Mouse (Mus musculus): Measurements from ENCODE around the gene Fkbp9.

The Fkbp9 gene

GRCm38 (mm10) chr6:56831697-56832406 is at the start of gene Fkbp9:
Fkbp9 (plus strand) TSS chr6:56832059.
- peak; percentile 1 for DNase-seq (ENCODE audit: low spot score)

DNA sequence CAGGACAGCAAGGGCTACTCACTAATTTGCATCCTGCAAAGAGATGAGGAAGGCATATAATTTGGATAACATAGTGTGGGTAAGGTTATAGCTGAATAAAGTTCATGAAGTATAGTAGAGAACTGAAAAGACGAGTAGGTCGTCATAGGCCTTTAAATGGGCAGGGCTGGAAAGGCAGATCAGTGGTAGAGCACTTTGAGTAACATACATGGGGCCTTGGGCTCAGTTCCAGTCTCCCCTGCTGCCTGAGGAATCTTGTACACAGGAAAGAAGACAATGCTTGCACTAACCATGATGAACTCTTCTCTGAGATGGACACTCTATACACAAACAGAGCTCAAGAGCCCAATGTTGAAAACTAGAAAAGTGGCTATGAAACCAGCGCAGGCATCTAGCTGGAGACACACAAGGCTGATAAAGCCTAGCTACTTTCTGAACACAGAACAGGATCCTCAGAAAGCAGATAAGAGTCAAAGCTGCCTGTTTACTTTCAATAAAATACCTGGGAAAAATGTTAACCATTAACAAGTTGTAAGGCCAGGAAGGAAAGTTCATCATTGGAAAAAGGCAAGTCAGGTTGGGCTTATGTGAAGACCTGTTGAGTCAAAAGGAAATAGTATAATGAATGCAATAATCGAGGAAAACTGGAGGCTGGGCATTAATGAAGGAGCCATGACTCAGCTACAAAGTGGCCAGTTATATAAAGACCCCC is 48.1 kb upstream of the Fkbp9 start:
- DNase-seq (ENCODE audit: low spot score): no peak

DNA sequence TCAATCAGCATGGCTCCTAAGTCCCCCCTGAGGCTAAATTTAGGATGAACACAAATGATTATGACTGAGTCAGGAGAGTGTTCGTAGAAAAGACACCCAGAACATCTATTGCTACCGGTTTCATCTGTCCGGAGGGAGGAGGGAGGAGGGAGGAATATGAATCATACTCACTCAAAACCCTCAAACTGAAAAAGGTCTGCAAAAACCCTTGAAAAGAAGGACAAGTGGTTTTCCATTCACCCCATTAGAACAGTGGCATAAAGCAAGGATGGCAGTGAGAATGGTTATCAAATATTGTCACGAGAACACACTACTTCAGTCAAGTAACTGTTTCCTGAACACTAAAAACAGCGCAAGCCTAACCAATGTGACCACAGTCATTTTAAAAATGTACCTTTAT is 46.8 kb upstream of the Fkbp9 start:
- no peak for DNase-seq (ENCODE audit: low spot score)

- no peak for DNase-seq (ENCODE audit: low spot score)
Observed at GRCm38 (mm10) chr6:56787668-56788067, 44.2 kb upstream of the Fkbp9 start.

DNA sequence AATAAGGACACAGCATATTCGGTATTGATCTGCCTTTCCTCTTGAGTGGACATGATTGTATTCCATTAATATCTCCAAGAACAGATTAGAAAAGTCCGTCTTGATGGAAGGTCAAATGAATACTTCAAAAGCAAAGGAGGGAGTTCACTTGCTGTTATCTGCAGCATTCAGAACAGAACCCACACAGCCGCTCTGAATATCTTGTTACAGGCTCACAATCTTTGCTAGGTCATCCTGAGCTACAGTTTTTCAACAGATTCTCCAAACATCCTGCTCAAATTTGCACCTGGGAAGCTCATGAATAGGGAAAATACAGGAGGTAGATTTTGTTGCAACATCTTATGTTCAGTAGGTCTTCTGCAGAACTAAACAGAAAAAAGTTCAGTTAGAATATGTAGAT is 42.5 kb upstream of the Fkbp9 start:
- DNase-seq (ENCODE audit: low spot score): no peak

DNA sequence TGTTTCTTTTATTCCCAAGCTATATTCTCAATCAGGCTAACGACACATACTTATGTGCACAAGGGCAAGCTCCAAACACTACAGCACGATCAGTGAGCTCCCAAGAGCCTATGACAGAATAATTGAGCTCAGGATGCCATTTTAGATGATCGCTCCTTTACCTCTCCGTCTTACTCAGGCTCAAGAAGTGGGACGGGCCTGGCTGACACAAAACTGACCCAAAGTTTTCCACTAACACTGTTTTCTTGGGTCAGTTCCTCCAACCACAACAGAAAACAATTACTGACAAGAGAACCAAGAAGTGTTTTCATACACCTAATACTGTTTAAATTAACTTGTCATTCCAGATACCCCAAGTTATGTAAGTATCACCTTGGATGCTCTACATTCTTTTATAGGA is 37.0 kb upstream of the Fkbp9 start:
- no peak for DNase-seq (ENCODE audit: low spot score)

DNA sequence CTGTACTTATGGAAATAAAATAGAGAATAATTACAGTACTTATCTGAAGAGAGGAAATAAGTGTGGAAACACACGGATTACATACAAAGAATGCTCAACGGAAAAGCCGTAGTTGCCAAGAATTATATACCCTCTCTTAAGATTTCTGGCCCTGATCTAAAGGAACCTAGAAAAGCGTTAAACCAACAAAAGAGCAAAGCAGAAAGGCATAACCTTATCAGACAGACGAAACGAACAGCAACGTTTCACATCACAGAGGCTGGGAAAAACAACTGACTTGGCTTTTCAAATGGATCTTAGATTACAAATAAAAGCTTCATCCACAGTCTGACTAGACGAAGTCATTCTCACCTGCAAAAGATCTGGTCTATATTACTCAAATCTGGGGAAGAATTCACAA is 35.6 kb upstream of the Fkbp9 start:
- DNase-seq (ENCODE audit: low spot score): no peak

DNA sequence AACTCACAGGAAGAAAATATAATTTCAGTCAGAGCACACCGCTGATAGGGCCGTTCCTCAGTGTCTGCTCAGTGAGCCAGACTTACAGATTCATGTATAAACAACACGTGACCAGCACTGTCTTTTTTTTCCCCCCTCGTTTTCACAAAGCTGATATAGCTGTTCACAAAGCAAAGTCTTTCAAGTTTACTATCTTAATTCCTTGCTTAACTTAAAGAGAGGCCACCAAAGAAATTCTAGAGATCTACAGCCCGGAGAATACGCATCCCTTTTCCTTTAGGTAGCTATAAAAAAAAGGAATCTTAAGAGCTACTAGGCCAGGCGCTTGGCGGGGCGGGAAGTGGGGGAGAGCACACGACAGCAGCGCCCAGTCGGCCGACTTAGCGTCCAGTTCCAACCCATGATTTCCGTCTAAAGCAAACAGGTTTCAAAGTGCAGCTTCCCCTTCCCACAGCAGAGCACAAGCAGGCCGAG is 35.2 kb upstream of the Fkbp9 start:
- peak; percentile 51 for DNase-seq (ENCODE audit: low spot score)

DNA sequence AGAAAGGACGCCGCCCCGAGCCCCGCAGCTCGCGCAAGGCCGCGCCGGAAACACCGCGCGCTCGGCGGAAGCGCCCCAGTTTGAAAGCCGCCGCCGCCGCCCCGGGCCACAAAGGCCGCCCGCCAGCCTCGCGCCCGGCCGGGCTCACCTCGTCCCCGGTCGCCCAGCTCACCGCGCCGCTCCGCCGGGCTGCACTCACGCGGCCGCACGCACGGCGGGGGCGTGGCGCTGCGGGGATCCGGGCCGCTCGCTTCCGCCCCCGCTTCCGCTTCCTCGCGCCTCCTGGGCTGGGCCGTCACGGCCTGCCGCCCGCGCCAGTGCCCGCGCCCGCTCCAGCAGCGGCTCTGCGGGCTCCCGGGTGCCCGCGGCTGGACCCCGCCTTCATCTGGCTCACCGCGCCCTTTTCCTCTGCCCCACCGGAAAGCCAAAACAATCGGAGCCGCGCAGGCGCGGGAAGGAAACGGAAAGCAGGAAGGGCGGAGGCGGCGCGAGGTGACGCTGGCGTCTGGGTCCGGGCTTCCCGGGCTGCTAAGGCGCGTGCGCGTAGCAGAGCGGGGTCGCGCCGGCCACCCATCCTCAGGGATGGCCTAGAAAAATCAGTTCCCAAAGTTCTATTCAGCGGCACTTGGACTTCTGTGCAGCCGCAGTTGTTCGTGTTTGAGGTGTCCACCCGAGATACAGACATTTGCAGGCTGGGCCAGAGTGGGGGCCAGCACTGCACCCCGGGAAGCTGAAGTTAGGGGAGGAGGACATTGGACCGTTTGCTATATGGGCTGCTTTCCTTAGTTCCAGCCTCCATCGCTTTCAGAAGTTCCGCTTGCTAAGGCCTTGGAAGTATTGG is 34.3 kb upstream of the Fkbp9 start, which contains the start of gene Kbtbd2:
Gene Kbtbd2, minus strand, starts transcription at position 503 of the 841 bp plus-strand sequence.
- DNase-seq (ENCODE audit: low spot score): peak; percentile 92

DNA sequence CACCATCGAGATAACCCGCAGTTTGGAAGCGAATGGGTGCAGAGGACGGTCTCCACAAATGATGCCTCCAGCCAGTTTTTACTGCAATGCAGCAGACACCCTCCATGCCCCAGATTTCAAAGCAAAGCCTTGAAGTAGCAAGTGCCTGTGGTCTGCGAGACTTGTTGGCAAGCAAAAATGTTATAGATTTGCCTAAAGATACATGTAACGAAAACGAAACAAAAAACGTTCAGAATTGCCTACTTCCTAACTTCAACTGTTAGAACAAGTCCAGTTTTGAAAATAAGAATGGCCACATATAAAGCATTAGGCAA is 33.8 kb upstream of the Fkbp9 start:
- peak; percentile 47 for DNase-seq (ENCODE audit: low spot score)

DNA sequence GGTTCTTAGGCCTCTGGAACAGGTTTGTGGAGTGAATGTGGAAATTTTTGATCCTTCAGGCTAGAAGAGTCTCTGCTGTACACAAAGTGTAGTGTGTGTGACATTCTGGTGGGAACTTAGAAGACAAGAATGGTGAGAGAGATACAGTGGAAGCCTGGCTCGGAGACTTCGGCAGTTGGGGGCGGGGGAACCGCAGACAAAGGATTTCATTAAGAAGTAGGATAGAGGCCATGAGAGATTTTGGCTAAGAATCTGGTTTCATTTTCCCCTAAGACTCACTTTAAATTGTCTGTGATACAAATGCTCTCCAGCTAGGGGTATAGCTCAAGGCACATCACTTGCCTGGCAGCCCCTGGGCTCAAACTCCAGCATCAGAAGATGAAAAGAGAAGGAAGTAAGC is 26.8 kb upstream of the Fkbp9 start:
- DNase-seq (ENCODE audit: low spot score): no peak

GRCm38 (mm10) chr6:56806195-56806594 is 25.7 kb upstream of the Fkbp9 start:
- DNase-seq (ENCODE audit: low spot score): no peak

DNA sequence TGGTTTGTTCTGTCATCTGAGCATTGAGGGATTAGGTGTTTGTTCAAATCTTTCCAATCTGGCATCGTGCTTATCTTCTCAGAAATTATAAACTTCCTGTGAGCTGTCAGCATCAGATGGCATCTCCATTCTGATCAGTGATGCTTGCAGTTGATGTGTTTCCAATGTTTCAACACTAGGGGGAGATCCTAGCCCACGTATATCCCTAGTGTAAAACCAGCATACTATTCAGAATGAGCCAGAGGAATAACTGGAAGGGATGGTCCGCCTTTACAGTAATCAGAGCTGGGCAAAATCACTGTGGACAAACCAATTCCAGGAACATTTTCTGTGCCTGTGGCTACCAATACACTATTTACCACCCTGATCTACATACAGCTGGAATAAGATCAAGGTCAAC is 23.2 kb upstream of the Fkbp9 start:
- DNase-seq (ENCODE audit: low spot score): peak; percentile 61

DNA sequence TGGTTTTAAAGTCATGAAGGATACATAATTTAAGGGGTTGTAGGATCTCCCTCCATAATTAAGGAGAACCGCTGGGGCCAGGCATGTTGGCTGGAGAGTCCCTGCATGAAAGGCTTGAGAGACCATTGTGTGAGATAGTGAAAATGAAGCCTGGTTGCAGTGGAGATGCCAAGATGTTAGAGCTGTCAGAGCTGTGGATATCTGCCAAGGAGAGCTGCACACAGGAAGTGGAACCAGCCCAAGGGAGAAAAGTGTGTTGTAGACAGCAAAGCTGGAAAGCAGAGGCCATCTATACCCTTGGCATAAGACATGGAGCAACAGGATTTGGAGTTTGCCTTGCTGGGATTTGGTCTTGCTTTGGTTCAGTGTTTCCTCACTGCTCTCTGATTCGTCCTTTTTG is 18.5 kb upstream of the Fkbp9 start:
- DNase-seq (ENCODE audit: low spot score): no peak

DNA sequence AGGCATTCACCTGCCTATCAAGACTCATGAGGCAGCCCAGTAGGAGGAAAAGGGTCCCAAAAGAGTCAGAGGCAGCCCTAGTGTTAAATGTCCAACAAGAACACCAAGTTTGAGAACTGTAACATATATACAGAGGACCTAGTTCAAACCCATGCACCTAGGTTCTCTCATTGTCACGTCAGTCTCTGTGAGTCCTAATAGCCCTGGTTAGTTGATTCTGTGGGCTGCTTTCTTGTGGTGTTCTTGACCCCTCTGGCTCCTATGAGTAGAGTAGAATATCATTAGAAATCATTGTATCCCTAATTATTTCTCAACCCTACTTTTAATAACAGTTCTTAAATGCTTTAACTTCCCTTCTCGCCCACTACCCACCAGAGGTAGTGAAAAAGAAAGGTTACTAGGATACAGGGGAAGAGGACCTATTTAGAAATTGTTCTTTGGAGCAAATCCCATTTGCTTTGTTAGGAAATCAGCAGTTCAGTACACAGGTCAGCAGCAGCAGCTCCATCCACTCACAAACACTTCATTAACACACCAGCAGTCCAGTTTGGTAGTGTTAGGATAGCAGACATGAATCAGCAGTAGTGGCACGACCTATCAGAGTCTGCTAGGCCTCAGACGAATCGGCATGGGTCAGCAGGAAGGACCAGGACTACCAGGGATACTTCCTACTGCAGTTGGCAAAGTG is 13.3 kb upstream of the Fkbp9 start:
- no peak for DNase-seq (ENCODE audit: low spot score)

DNA sequence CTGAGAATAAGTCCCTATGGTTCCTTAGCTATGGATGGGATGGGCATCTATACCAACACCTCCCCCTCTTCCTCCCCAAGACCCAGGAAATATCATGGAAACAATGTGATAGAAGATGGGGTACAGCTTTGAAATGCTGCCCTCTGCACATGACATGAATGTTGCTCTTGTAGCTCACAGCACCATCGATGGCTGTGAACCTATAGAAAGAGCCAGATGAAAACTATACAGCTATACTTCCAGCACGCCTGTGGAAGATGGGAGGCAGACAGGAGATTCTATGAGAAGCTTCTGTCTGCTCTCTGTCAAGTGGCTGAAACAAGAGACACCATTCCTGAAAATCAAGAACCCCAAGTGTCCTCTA is 12.8 kb upstream of the Fkbp9 start:
- DNase-seq (ENCODE audit: low spot score): no peak

- DNase-seq (ENCODE audit: low spot score): no peak
Observed at GRCm38 (mm10) chr6:56825657-56826056, 6.2 kb upstream of the Fkbp9 start.

GRCm38 (mm10) chr6:56832407-56832796 is 543 bp downstream of the Fkbp9 start:
- DNase-seq (ENCODE audit: low spot score): no peak

- DNase-seq (ENCODE audit: low spot score): no peak
Observed at GRCm38 (mm10) chr6:56832830-56833229, 971 bp downstream of the Fkbp9 start.

DNA sequence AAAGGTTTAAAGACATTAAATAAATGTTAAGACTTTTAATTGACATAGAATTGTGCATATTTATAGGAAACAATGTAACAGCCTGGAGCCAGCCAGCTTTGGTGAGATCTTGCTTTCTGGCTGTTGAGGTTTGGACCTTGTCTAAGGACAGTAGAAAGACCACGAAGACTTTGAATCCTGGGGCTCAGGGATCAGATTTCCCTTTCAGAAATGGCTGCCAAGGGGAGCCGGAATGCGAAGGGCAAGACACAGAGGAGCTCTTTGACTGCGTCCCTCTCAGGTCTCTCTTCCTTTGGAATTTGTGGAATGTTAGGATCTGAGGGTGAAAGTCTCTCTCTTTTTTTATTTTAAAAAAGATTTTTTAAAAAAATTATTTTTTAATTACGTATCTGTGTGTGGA is 2.9 kb downstream of the Fkbp9 start:
- no peak for DNase-seq (ENCODE audit: low spot score)

DNA sequence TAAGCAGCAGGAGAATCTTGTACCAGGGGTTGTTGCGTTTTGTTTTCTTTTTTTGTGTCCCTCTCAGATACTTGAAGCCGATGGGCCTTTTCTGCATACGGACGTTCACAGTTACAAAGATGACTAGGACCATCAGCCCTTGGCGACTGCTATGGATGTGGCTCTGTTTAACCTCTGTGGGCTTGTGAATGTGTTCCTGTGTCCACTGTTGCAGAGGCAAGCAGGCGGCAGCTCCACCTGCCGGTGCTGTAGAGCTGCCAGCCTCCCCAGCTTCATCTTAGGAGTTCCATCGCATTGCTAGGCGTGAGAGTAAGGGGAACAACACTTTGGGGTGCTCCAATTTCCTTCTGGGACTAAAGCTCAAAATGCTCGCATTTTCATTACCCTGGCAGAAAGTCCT is 3.7 kb downstream of the Fkbp9 start:
- DNase-seq (ENCODE audit: low spot score): no peak

DNA sequence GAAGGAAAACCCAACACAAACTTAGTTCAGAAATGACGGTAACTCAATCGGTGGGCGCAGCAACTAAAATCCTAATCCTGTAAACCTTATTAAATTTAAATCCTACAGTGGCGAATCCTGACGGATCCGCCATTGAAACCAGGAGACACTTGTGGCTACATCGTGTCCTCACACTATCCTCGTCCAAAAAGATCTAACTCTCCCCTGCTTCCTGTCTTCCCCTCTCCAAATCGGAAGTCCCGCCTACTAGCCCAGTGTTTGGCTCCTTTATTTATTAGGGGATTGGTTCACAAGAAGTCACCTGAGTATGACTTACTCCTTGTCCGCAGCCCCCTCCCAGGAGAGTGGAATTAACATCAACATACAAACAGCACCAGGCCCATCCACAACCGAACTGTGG is 5.3 kb downstream of the Fkbp9 start:
- DNase-seq (ENCODE audit: low spot score): no peak
